Mouse (Mus musculus): ENCODE measurements around the gene Guca2a. TPM values are rescaled to one million over a fixed set of nuclear protein-coding genes. Genes with fewer than 3 reads are reported as not detected.

Gene Guca2a
- polyA plus RNA-seq, 1 experiment, result not detected

DNA sequence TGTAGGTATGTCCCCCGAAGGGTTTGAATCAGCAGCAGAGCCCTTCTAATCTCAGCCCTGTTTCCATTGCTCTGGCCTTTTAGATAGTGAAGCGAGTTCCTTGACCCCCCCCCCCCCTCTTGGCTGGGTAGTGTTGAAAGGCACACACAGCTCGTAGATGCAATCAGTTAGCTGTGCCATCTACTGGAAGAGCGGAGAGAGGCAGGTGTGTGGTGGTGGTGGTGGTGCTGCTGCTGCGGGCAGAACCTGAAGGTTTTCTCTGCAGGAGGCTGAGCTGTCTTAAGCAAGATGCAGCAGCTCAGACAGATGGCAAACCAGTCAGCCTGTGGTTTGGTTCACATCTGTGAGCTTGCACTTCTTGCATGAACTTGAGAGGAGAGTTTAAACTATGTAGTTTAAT is 35.2 kb downstream of the Guca2a start:
- TF ChIP-seq CTCF (IDR thresholded peaks at IDR 0.05; ENCODE audit: borderline replicate concordance, insufficient read depth, low read length) (peak; percentile 38; the same call in 1 of the 2 replicates), POLR2A (IDR thresholded peaks at IDR 0.05; ENCODE audit: low read depth, low read length) (no peak)
- Histone ChIP-seq H3K4me3 (ENCODE audit: insufficient read depth, low read length) (no peak overlapping the region), H3K27ac (ENCODE audit: insufficient read depth, low read length) (no peak overlapping the region), H3K4me1 (ENCODE audit: control insufficient read depth, insufficient read depth, low read length) (no peaks in the 10 kb centered on the region; the same call in 1 of the 2 replicates)

DNA sequence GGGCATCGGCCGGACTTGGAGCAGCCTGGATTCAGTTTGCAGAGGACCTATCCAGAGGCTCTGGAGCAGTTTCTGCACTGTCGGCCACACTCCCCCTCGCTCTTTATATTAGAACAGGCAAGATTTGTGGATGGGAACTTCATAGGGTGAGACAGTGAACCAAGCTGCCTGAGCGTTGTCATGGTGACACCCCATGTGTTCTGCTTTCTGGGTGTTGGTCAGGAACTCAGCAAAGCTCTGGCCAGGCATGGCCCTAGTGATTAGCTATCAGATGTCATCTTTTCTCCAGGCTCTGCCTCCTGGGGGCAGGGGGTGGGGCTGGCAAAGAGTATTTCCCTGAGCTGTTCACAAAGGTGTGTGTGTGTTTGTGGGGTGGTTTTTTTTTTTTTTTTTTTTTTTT is 45.1 kb downstream of the Guca2a start:
- Histone ChIP-seq H3K4me1 (ENCODE audit: control insufficient read depth, insufficient read depth, low read length) (no peaks in the 10 kb centered on the region), H3K27ac (ENCODE audit: insufficient read depth, low read length) (no peak overlapping the region), H3K4me3 (ENCODE audit: insufficient read depth, low read length) (no peak overlapping the region)
- TF ChIP-seq POLR2A (IDR thresholded peaks at IDR 0.05; ENCODE audit: low read depth, low read length), result no peak
- TF ChIP-seq CTCF (IDR thresholded peaks at IDR 0.05; ENCODE audit: borderline replicate concordance, insufficient read depth, low read length), result no peak

DNA sequence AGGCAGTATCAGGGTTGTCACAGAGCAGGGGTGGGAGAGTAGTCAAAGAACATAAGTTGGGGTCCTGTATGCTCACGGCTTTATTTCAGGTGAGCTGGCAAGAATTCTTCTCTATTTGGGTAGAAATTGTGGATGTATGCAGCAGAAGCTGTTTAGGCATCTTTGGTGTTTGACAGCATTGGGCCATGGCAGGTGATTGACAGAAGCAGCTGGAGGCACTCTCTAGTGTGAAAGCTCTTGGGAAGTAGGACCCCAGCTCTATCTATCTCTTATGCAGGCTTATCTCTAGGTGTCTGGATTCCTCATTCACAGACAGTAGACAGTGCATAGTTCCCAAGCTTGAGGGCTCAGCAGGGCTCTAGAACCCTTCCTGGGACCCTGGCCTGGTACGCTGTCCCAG is 48.2 kb downstream of the Guca2a start:
- TF ChIP-seq CTCF (IDR thresholded peaks at IDR 0.05; ENCODE audit: borderline replicate concordance, insufficient read depth, low read length) (no peak), POLR2A (IDR thresholded peaks at IDR 0.05; ENCODE audit: low read depth, low read length) (no peak)
- H3K4me1 ChIP-seq (ENCODE audit: control insufficient read depth, insufficient read depth, low read length), result no peaks in the 10 kb centered on the region
- H3K4me3 ChIP-seq (ENCODE audit: insufficient read depth, low read length), result no peak overlapping the region
- H3K27ac ChIP-seq (ENCODE audit: insufficient read depth, low read length), result no peak overlapping the region

Other genes starting within 250 kb of the Guca2a start
- 1.3 and 2.0 TPM in 2 replicates for gene Ccdc30, start 222.2 kb upstream of the Guca2a start, polyA plus RNA-seq (2011; ENCODE audit: insufficient read length, low read depth, missing spikeins)
- 8.9 and 10.5 TPM in 2 replicates for gene Ppcs, start 215.3 kb upstream of the Guca2a start, polyA plus RNA-seq (2011; ENCODE audit: insufficient read length, low read depth, missing spikeins)
- not detected in 2 replicates for gene Zmynd12, start 214.9 kb upstream of the Guca2a start, polyA plus RNA-seq (2011; ENCODE audit: insufficient read length, low read depth, missing spikeins)
- gene Rimkla, start 145.1 kb upstream of the Guca2a start, polyA plus RNA-seq (2011; ENCODE audit: insufficient read length, low read depth, missing spikeins), result not detected in 2 replicates
- 40.3 and 48.6 TPM in 2 replicates for gene Foxj3, start 100.7 kb upstream of the Guca2a start, polyA plus RNA-seq (2011; ENCODE audit: insufficient read length, low read depth, missing spikeins)
- gene Frg2f1, start 98.2 kb upstream of the Guca2a start, polyA plus RNA-seq (2011; ENCODE audit: insufficient read length, low read depth, missing spikeins), result 3.5 and 4.9 TPM in 2 replicates
- gene Guca2b, start 21.2 kb downstream of the Guca2a start, polyA plus RNA-seq (2011; ENCODE audit: insufficient read length, low read depth, missing spikeins), result not detected in 2 replicates
- gene Hivep3, start 96.1 kb downstream of the Guca2a start, polyA plus RNA-seq (2011; ENCODE audit: insufficient read length, low read depth, missing spikeins), result 2.9 and 3.8 TPM in 2 replicates